Mouse (Mus musculus) adrenal gland, postnatal 10 days (tissue): ENCODE data around the gene Ppox. TPM values are rescaled to one million over a fixed set of nuclear protein-coding genes. Genes with fewer than 3 reads are reported as not detected.
"Not testable (repeated sequence)": the region's sequence is repeated elsewhere in the genome, so short reads cannot be mapped to it uniquely, and the experiment has no call there.

ENCODE experiments used
- DNase-seq: peaks from one replicate; pipeline ENCODE4 v3.0.0; 2021; ENCODE audit warnings: mixed read lengths
- long read RNA-seq, 2 experiments: library from polyadenylated mRNA; stranded (forward); transcript quantifications; one replicate each; pipeline ENCODE4 v2.0.0; 2021
- total RNA-seq, 2 experiments: library from RNA; stranded (reverse); gene quantifications; 2 replicates each; pipeline ENCODE4 v1.2.3; 2021

Ppox gene
- 10 to 100 TPM; 30.8 to 43.8 TPM for total RNA-seq
- long read RNA-seq, experiment 1, transcript Ppox-201 (13 exons, 1,821 nt), result major isoform, 17 of 40 reads
- long read RNA-seq, experiment 1, partial matches to known transcripts, result 5 of 40 reads
- long read RNA-seq, experiment 1, other reads (novel, unspliced or antisense), result 18 of 40 reads
- long read RNA-seq, experiment 2, transcript Ppox-201 (13 exons, 1,821 nt), result major isoform, 12 of 38 reads
- long read RNA-seq, experiment 2, partial matches to known transcripts, result 2 of 38 reads
- long read RNA-seq, experiment 2, other reads (novel, unspliced or antisense), result 24 of 38 reads

GRCm38 (mm10) chr1:171280916-171281527 lies at the start of gene Ppox:
Ppox (minus strand) TSS chr1:171281186.
- peak; percentile 91 for DNase-seq

GRCm38 (mm10) chr1:171330216-171330560 lies 49.2 kb upstream of the Ppox start:
- DNase-seq, result no peak

GRCm38 (mm10) chr1:171329433-171330215 lies 48.6 kb upstream of the Ppox start:
- no peak for DNase-seq

GRCm38 (mm10) chr1:171328839-171329432 lies 48.0 kb upstream of the Ppox start, which contains the start of gene Dedd:
Dedd (plus strand) TSS chr1:171329145.
- DNase-seq, result peak; percentile 91

GRCm38 (mm10) chr1:171328244-171328643 lies 47.3 kb upstream of the Ppox start:
- DNase-seq, result peak; percentile 22

GRCm38 (mm10) chr1:171326588-171326987 lies 45.6 kb upstream of the Ppox start:
- DNase-seq, result not testable (repeated sequence)

- no peak for DNase-seq
Observed at GRCm38 (mm10) chr1:171325571-171325970, 44.6 kb upstream of the Ppox start.

- DNase-seq, result no peak
Observed at GRCm38 (mm10) chr1:171322012-171322411, 41.0 kb upstream of the Ppox start.

GRCm38 (mm10) chr1:171321415-171321814 lies 40.4 kb upstream of the Ppox start:
- peak; percentile 42 for DNase-seq

GRCm38 (mm10) chr1:171320151-171320550 lies 39.2 kb upstream of the Ppox start:
- DNase-seq, result no peak

GRCm38 (mm10) chr1:171319748-171320147 lies 38.8 kb upstream of the Ppox start:
- no peak for DNase-seq

GRCm38 (mm10) chr1:171309321-171309720 lies 28.3 kb upstream of the Ppox start:
- no peak for DNase-seq

- DNase-seq, result not testable (repeated sequence)
Observed at GRCm38 (mm10) chr1:171306157-171306556, 25.2 kb upstream of the Ppox start.

- DNase-seq, result no peak
Observed at GRCm38 (mm10) chr1:171298226-171298625, 17.2 kb upstream of the Ppox start.

- no peak for DNase-seq
Observed at GRCm38 (mm10) chr1:171295063-171295402, 14.0 kb upstream of the Ppox start.

- peak; percentile 83 for DNase-seq
Observed at GRCm38 (mm10) chr1:171294298-171295062, 13.5 kb upstream of the Ppox start, which contains the start of gene Ufc1. Ufc1 (minus strand) TSS chr1:171295024.

- no peak for DNase-seq
Observed at GRCm38 (mm10) chr1:171293906-171294297, 12.9 kb upstream of the Ppox start.

GRCm38 (mm10) chr1:171293351-171293750 lies 12.4 kb upstream of the Ppox start:
- no peak for DNase-seq

- no peak for DNase-seq
Observed at GRCm38 (mm10) chr1:171288328-171288727, 7.3 kb upstream of the Ppox start.

GRCm38 (mm10) chr1:171287136-171288081 lies 6.4 kb upstream of the Ppox start, which contains the start of gene Usp21:
Usp21 (minus strand) TSS chr1:171287991.
- peak; percentile 96 for DNase-seq

GRCm38 (mm10) chr1:171286517-171286916 lies 5.5 kb upstream of the Ppox start:
- DNase-seq, result no peak
